Mouse (Mus musculus) liver, embryonic 14.5 days (tissue): ENCODE data around the gene Ugt1a6a. TPM values are rescaled to one million over a fixed set of nuclear protein-coding genes. Genes with fewer than 3 reads are reported as not detected.

Source experiments
- ATAC-seq: fragments of 200-750 bp; cut with Nextera tagmentation; 2 replicates; pipeline ENCODE4 v1.8.0; 2017; ENCODE audit warnings: moderate number of reproducible peaks, mild to moderate bottlenecking, moderate library complexity; ENCODE audit not compliant: insufficient read depth
- DNase-seq, 3 experiments: peaks; one replicate each; pipeline ENCODE4 v3.0.0-alpha.2; 2012 to 2013; ENCODE audit warnings: low read depth in 3 of 3, low spot score in 3 of 3
- H3K27ac ChIP-seq: fragments of 300-500 bp; sonication (generic); 2 replicates; pipeline ENCODE4 v1.5.1; 2014; ENCODE audit warnings: moderate library complexity, mild to moderate bottlenecking, control low read depth, inconsistent platforms
- H3K27me3 ChIP-seq: fragments of 300-500 bp; sonication (generic); 2 replicates; pipeline ENCODE4 v1.6.1; 2014; ENCODE audit warnings: mild to moderate bottlenecking, low read length, moderate library complexity; ENCODE audit not compliant: control insufficient read depth, insufficient read depth
- H3K36me3 ChIP-seq: fragments of 300-500 bp; sonication (generic); replicated peaks from 2 replicates; pipeline ENCODE4 v1.6.1; 2014; ENCODE audit warnings: low read depth; ENCODE audit not compliant: control insufficient read depth, insufficient read depth
- H3K4me1 ChIP-seq, 2 experiments: fragments of 200-500 bp in 1 of 2; fragments of 300-500 bp in 1 of 2; sonication (generic) in 1 of 2; replicated peaks; 2 replicates each; pipeline ENCODE4 v1.6.1; 2012 to 2014; ENCODE audit warnings: antibody characterized with exemption in 1 of 2, inconsistent platforms in 1 of 2, low read length in 1 of 2; ENCODE audit not compliant: control insufficient read depth in 2 of 2, insufficient read depth in 2 of 2
- H3K4me2 ChIP-seq: fragments of 300-500 bp; sonication (generic); 2 replicates; pipeline ENCODE4 v1.6.1; 2014; ENCODE audit warnings: low read depth, mild to moderate bottlenecking, control low read depth, moderate library complexity
- H3K4me3 ChIP-seq, 2 experiments: fragments of 200-500 bp in 1 of 2; fragments of 300-500 bp in 1 of 2; sonication (generic) in 1 of 2; 2 replicates each; pipeline ENCODE4 v1.5.1; 2012 to 2014; ENCODE audit warnings: low read depth in 2 of 2, low read length in 2 of 2, mild to moderate bottlenecking in 2 of 2, control low read depth in 1 of 2, inconsistent platforms in 1 of 2, moderate library complexity in 1 of 2; ENCODE audit not compliant: insufficient read depth in 1 of 2
- H3K9ac ChIP-seq: fragments of 300-500 bp; sonication (generic); replicated peaks from 2 replicates; pipeline ENCODE4 v1.6.1; 2014; ENCODE audit warnings: mild to moderate bottlenecking, control low read depth, moderate library complexity
- H3K9me3 ChIP-seq: fragments of 300-500 bp; sonication (generic); 2 replicates; pipeline ENCODE4 v1.6.1; 2016; ENCODE audit warnings: low read length, mixed read lengths; ENCODE audit not compliant: control insufficient read depth
- CTCF ChIP-seq: IDR thresholded peaks from 2 replicates; pipeline ENCODE4 v1.5.1; 2016; ENCODE audit warnings: antibody characterized with exemption, low read depth, control low read depth
- EP300 ChIP-seq: IDR thresholded peaks from 2 replicates; pipeline ENCODE4 v1.6.1; 2016; ENCODE audit warnings: antibody characterized with exemption, low read depth
- WGBS: fragments of 180-500 bp; shearing (Covaris S2); extraction: QIAGEN DNeasy Blood & Tissue Kit; methylation state at CpG from one replicate; pipeline ENCODE4 v1.1.7; 2014; ENCODE audit not compliant: insufficient replicate concordance; 5-methylcytosine and 5-hydroxymethylcytosine counted together
- polyA plus RNA-seq, 2 experiments: library from polyadenylated mRNA; depleted of rRNA in 1 of 2; stranded (reverse) in 1 of 2; unstranded in 1 of 2; fragments of >200 nt; fragmentation: Nextera tagmentation in 1 of 2; extraction: Ambion mirVana in 1 of 2; gene quantifications; 2 replicates each; pipeline versions ENCODE4 v1.2.1 to v1.2.3; 2012 to 2014

The Ugt1a6a gene
- polyA plus RNA-seq, 2 experiments: 3.6 to 7.1 TPM

DNA sequence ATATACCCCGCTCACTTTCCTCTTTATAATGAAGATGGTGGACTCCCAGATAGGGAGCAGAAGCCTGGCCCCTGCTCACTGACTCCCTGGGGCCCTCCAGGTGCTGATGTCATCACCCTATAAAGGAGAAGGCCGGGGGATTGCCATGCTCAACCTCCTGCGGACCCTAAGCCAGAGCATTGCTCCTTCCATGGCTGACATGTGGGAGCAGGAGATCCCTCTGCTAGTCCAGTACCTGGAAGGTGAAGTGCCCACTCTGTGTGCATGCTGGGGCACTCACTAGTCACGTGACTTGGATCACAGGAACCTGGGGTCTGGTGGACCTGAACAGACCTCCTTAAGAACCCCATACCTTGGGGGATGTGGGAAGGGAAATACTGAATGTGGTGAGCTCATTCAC is 106.0 kb downstream of the Ugt1a6a start:
- 45% methylated on average over 4 of the region's 4 CpGs for WGBS
- Histone ChIP-seq H3K4me1 (no peaks in the 10 kb centered on the region), H3K9me3 (peaks cover 35% of the 10 kb centered on the region), H3K4me2 (no peak overlapping the region), H3K9ac (no peak overlapping the region), H3K27ac (no peak overlapping the region), H3K27me3 (no peaks in the 10 kb centered on the region), H3K36me3 (no peaks in the 10 kb centered on the region), H3K4me3 (no peak overlapping the region)
- DNase-seq (no peak), ATAC-seq (no peak)
- TF ChIP-seq EP300: no peak
- TF ChIP-seq CTCF: no peak

GRCm38 (mm10) chr1:88243861-88244260 is 109.3 kb downstream of the Ugt1a6a start:
- H3K4me2 ChIP-seq: no peak overlapping the region
- ATAC-seq (no peak), DNase-seq (no peak)
- no peaks in the 10 kb centered on the region for H3K4me1 ChIP-seq
- H3K27ac ChIP-seq: no peak overlapping the region
- TF ChIP-seq EP300 (no peak), CTCF (no peak)
- WGBS: 45% methylated on average over 5 of the region's 5 CpGs
- H3K27me3 ChIP-seq: no peaks in the 10 kb centered on the region
- no peaks in the 10 kb centered on the region for H3K36me3 ChIP-seq
- no peak overlapping the region for H3K9ac ChIP-seq
- no peak overlapping the region for H3K4me3 ChIP-seq
- H3K9me3 ChIP-seq: peaks cover 24% of the 10 kb centered on the region

DNA sequence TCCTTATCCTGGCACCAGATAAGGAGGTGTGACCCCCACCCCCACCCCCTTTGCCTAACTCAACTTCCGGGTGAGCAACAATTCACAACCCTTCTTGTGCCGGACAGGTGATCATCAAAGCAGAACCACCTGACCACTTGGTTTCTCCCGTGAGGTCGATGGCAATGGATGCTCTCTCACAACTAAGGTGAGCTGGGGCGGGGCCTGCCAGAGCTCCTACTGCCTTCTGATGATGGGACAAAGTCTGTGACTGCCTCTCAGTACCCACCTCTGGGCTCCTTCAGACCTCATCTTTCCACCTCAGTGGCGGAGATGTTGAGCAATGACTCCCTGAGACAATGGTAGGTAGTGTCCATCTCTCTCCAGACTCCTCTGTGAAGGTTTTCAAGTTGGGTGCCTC is 111.3 kb downstream of the Ugt1a6a start:
- ATAC-seq (no peak), DNase-seq (no peak)
- Histone ChIP-seq H3K4me3 (no peak overlapping the region), H3K27ac (no peak overlapping the region), H3K4me2 (no peak overlapping the region), H3K4me1 (no peaks in the 10 kb centered on the region), H3K27me3 (no peaks in the 10 kb centered on the region), H3K36me3 (no peaks in the 10 kb centered on the region), H3K9ac (no peak overlapping the region), H3K9me3 (peaks cover 12% of the 10 kb centered on the region)
- TF ChIP-seq CTCF: no peak
- 58% methylated on average over 6 of the region's 6 CpGs for WGBS

GRCm38 (mm10) chr1:88246386-88246785 is 111.8 kb downstream of the Ugt1a6a start:
- 35% methylated on average over 6 of the region's 6 CpGs for WGBS
- H3K4me1 ChIP-seq: no peaks in the 10 kb centered on the region
- no peak for DNase-seq
- no peaks in the 10 kb centered on the region for H3K27me3 ChIP-seq
- no peak overlapping the region for H3K9ac ChIP-seq
- peaks cover 11% of the 10 kb centered on the region for H3K9me3 ChIP-seq
- no peaks in the 10 kb centered on the region for H3K36me3 ChIP-seq
- no peak overlapping the region for H3K27ac ChIP-seq
- TF ChIP-seq CTCF (no peak), EP300 (no peak)
- no peak for ATAC-seq
- H3K4me3 ChIP-seq: no peak overlapping the region
- no peak overlapping the region for H3K4me2 ChIP-seq

DNA sequence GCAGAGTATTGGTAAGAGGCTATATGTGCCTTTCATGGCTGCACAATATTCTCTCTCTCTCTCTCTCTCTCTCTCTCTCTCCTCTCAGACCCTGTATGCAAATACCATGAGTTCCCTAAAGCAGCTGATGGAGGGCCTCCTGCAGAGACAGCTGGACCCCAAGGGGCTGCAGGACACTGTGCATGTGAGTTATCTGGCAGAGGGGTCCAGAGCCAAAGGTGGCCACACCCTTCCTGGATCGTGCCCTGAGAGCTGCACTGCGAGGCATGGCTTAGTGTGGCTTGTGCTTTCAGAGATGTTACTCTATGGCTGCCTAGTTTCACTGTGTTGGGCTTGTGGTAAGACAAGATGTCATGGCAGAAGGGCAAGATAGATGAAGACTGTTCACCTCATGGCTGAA is 113.1 kb downstream of the Ugt1a6a start:
- H3K9me3 ChIP-seq: peaks cover 6% of the 10 kb centered on the region
- TF ChIP-seq CTCF (no peak), EP300 (no peak)
- 36% methylated on average over 2 of the region's 2 CpGs for WGBS
- H3K4me2 ChIP-seq: no peak overlapping the region
- H3K27ac ChIP-seq: no peak overlapping the region
- no peaks in the 10 kb centered on the region for H3K36me3 ChIP-seq
- H3K9ac ChIP-seq: no peak overlapping the region
- ATAC-seq: no peak
- no peak for DNase-seq
- no peaks in the 10 kb centered on the region for H3K4me1 ChIP-seq
- H3K27me3 ChIP-seq: no peaks in the 10 kb centered on the region
- H3K4me3 ChIP-seq: no peak overlapping the region

DNA sequence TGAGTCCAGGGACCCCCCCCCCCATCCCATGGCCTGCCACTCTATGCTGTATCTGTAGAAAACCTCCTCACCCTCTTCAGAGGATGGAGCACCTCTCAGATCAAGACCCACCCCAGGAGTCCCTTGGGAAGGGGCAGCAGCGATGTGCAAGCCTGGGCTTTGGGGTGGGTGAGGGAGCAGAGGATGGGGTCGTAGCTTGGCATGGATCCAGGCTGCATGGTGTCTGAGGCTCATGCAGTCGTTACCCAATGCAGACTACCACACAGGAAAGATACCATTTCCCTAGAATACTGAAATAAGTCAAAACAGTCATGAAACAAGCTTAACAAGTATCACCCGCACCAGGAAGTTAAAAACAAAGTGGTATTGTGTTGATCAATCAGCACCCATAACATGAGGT is 114.0 kb downstream of the Ugt1a6a start:
- no peaks in the 10 kb centered on the region for H3K27me3 ChIP-seq
- ATAC-seq: no peak
- no peak overlapping the region for H3K9ac ChIP-seq
- no peaks in the 10 kb centered on the region for H3K36me3 ChIP-seq
- TF ChIP-seq EP300 (no peak), CTCF (no peak)
- 50% methylated on average over 4 of the region's 4 CpGs for whole genome bisulfite sequencing
- no peak overlapping the region for H3K4me3 ChIP-seq
- peaks cover 3% of the 10 kb centered on the region for H3K9me3 ChIP-seq
- no peak for DNase-seq
- H3K4me1 ChIP-seq: peaks cover 0 to 2% of the 10 kb centered on the region in 2 experiments; a peak in 1 of 4 replicates
- H3K4me2 ChIP-seq: no peak overlapping the region
- no peak overlapping the region for H3K27ac ChIP-seq
